ENCODE assay signal across 8 mouse cellular contexts in genomic region chr11:3931511-3932211, GRCm38 (mm10). TPM values are rescaled to one million over a fixed set of nuclear protein-coding genes. Genes with fewer than 3 reads are reported as not detected.
DNase-seq lines count a peak whose midpoint lies in the region; ATAC-seq and TF ChIP-seq lines count a peak whose summit lies in the region.

Tcn2 (minus strand) TSS chr11:3932159.

- H3K9ac ChIP-seq in hindbrain, postnatal 0 days (replicated peaks; ENCODE audit: low read length) = peak within 1 kb of the TSS; percentile 51

- H3K27ac ChIP-seq in hindbrain, postnatal 0 days = no peak within 1 kb of the TSS
- no peak within 1 kb of the TSS for H3K27ac ChIP-seq in left cerebral cortex, adult 2 months

- WGBS in hindbrain, postnatal 0 days = 0% methylated on average over 18 of the region's 26 CpGs

- peak within 1 kb of the TSS; percentile 43 for H3K4me3 ChIP-seq in hindbrain, postnatal 0 days (ENCODE audit: low read length)
- H3K4me3 ChIP-seq in left cerebral cortex, adult 2 months = peak within 1 kb of the TSS; percentile 39

- H3K9me3 ChIP-seq in hindbrain, postnatal 0 days (ENCODE audit: low read length) = no peaks in the 10 kb centered on the region

- H3K4me1 ChIP-seq in hindbrain, postnatal 0 days (ENCODE audit: insufficient read depth, low read length) = peaks cover 5% of the 10 kb centered on the region; the same call in 1 of the 2 replicates

- no peak for ATAC-seq in Patski
- peak; percentile 85 for ATAC-seq in hindbrain, postnatal 0 days
- peak; percentile 77 for ATAC-seq in megakaryocyte, adult 5-6 weeks (ENCODE audit: poor library complexity, severe bottlenecking)

- no peaks in the 10 kb centered on the region for H3K36me3 ChIP-seq in hindbrain, postnatal 0 days (ENCODE audit: insufficient read depth, low read length)

- H3K4me2 ChIP-seq in hindbrain, postnatal 0 days (ENCODE audit: low read depth, low read length) = peak within 1 kb of the TSS; percentile 85

- in situ Hi-C loops in Patski (cut with MboI; ENCODE audit: low pct_unique_long_range_greater_than_20kb) = no loop called here

- POLR2A ChIA-PET in Patski (lab: Charles Lee) = interaction anchor here (0.6 to 2.7 kb wide), 2 partner anchors 10 to 132 kb away, joined by 3 to 8 read pairs; no protein-coding TSS in a partner anchor

- no peak for TF ChIP-seq CTCF in Patski (IDR thresholded peaks at IDR 0.05)
- TF ChIP-seq CTCF in hindbrain, postnatal 0 days (IDR thresholded peaks at IDR 0.05; ENCODE audit: low read depth) = no peak
- no peak for TF ChIP-seq CTCF in left cerebral cortex, adult 2 months (IDR thresholded peaks at IDR 0.05)

- CTCF ChIA-PET in Patski (lab: Charles Lee) = interaction anchor here (2.8 kb wide), 1 partner anchor 10 kb away, joined by 12 read pairs; no protein-coding TSS in a partner anchor

- no peak for DNase-seq in Patski (ENCODE audit: low read depth, low spot score)
- peak; percentile 45 to 66 for DNase-seq in cerebellum, postnatal 25 days
- peak; percentile 79 to 85 for DNase-seq in gastrocnemius, adult 8-10 months (ENCODE audit: low spot score in 2 of 2)
- DNase-seq in hindbrain, postnatal 0 days (ENCODE audit: low spot score) = peak; percentile 81
- peak; percentile 57 to 63 for DNase-seq in left cerebral cortex, adult 2 months (ENCODE audit: extremely low spot score in 1 of 2, low spot score in 2 of 2)
- DNase-seq in right cerebral cortex, adult 2 months (ENCODE audit: low spot score in 2 of 2) = peak; percentile 51 to 71
- peak; percentile 70 to 80 for DNase-seq in urinary bladder, postnatal 4 days (ENCODE audit: low spot score in 2 of 2)

- peaks cover 7% of the 10 kb centered on the region for H3K27me3 ChIP-seq in Patski
- H3K27me3 ChIP-seq in hindbrain, postnatal 0 days (ENCODE audit: insufficient read depth, low read length) = no peaks in the 10 kb centered on the region

- intact Hi-C loops in left cerebral cortex, adult 2 months (cut with DNase I) = no loop called here

RNA-seq across cellular contexts. Expression of gene Tcn2, which starts in this region (rescaled TPM):
- polyA plus RNA-seq in Patski (2021) = 158 TPM
- total RNA-seq in gastrocnemius, adult 8-10 months (2022) = 10 to 100 TPM; 11.6 to 17.3 (median 13.2) TPM
- 35.8 and 39.4 TPM in 2 replicates for total RNA-seq in hindbrain, postnatal 0 days (2014; rRNA removed)
- polyA plus RNA-seq in hindbrain, postnatal 0 days (2015; fragmentation: Nextera tagmentation; extraction: Ambion mirVana) = 29.3 and 30.8 TPM in 2 replicates
- 10 to 100 TPM; 17.1 to 20.7 TPM for total RNA-seq in left cerebral cortex, adult 2 months (2021)
- 108 and 109 TPM in 2 replicates for total RNA-seq in megakaryocyte, adult 5-6 weeks (2015)
- total RNA-seq in megakaryocyte, adult 5-6 weeks (2017) = 57.0 and 66.9 TPM in 2 replicates
